In the genomic region with DNA sequence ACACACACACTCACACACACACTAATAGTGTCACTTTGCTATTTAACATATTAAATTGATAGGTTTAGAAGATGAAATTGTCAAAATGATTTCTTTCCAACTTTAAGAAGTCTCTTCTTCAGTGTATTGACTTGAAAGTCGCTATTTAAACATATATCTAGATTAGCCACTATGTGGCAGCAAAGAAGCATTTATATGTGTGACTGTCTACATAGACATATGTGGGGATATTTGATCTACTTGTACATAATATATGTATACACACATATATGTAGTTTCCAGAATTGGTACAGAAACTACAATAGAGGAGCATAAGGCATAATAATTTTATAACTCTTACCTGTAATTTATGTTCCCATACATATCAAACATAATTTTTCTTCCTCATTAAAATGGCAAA, we compare ENCODE assay signal across 12 mouse cellular contexts. TPM values are rescaled to one million over a fixed set of nuclear protein-coding genes. Genes with fewer than 3 reads are reported as not detected.
DNase-seq lines count a peak whose midpoint lies in the region; ATAC-seq and TF ChIP-seq lines count a peak whose summit lies in the region.
"Had no signal": no experiment of that assay in that cellular context is flagged by ENCODE, and none has a peak within 500 bp of the region (broad histone marks: within the 10 kb centered on the region; RNA-seq: fewer than 3 reads in every experiment).

No protein-coding gene starts in this region.

- no peaks in the 10 kb centered on the region for H3K9me3 ChIP-seq in forebrain, embryonic 14.5 days (replicated peaks; ENCODE audit: control insufficient read depth, low read length)
- no peaks in the 10 kb centered on the region for H3K9me3 ChIP-seq in forebrain, embryonic 11.5 days (ENCODE audit: control insufficient read depth, low read length)
- H3K9me3 ChIP-seq in lung, embryonic 14.5 days (ENCODE audit: low read depth, low read length), result no peaks in the 10 kb centered on the region
- no peaks in the 10 kb centered on the region for H3K9me3 ChIP-seq in hindbrain, postnatal 0 days (ENCODE audit: low read length)
- H3K9me3 ChIP-seq: liver, embryonic 15.5 days had no signal

- 7% methylated on average over 1 of the region's 1 CpGs for WGBS in forebrain, embryonic 14.5 days
- 9% methylated on average over 1 of the region's 1 CpGs for WGBS in forebrain, embryonic 11.5 days
- WGBS in lung, embryonic 14.5 days, result 12% methylated on average over 1 of the region's 1 CpGs
- WGBS in hindbrain, postnatal 0 days, result 12% methylated on average over 1 of the region's 1 CpGs

- no peaks in the 10 kb centered on the region for H3K4me1 ChIP-seq in forebrain, embryonic 14.5 days (ENCODE audit: control insufficient read depth, insufficient read depth, low read length)
- H3K4me1 ChIP-seq in forebrain, embryonic 11.5 days (replicated peaks; ENCODE audit: control insufficient read depth, insufficient read depth, low read length), result no peaks in the 10 kb centered on the region
- H3K4me1 ChIP-seq in lung, embryonic 14.5 days (ENCODE audit: insufficient read depth), result no peaks in the 10 kb centered on the region
- no peaks in the 10 kb centered on the region for H3K4me1 ChIP-seq in hindbrain, postnatal 0 days (ENCODE audit: insufficient read depth, low read length)
- H3K4me1 ChIP-seq: liver, embryonic 15.5 days had no signal

- H3K27me3 ChIP-seq in forebrain, embryonic 14.5 days (replicated peaks; ENCODE audit: control insufficient read depth, insufficient read depth, low read length), result no peaks in the 10 kb centered on the region
- no peaks in the 10 kb centered on the region for H3K27me3 ChIP-seq in forebrain, embryonic 11.5 days (ENCODE audit: control insufficient read depth, insufficient read depth, low read length)
- no peaks in the 10 kb centered on the region for H3K27me3 ChIP-seq in lung, embryonic 14.5 days (ENCODE audit: insufficient read depth, low read length)
- H3K27me3 ChIP-seq in hindbrain, postnatal 0 days (ENCODE audit: insufficient read depth, low read length), result no peaks in the 10 kb centered on the region
- H3K27me3 ChIP-seq: liver, embryonic 15.5 days had no signal

- H3K4me3 ChIP-seq in forebrain, embryonic 14.5 days (ENCODE audit: low read depth, low read length), result no peak overlapping the region
- no peak overlapping the region for H3K4me3 ChIP-seq in forebrain, embryonic 11.5 days (ENCODE audit: low read depth, low read length)
- no peak overlapping the region for H3K4me3 ChIP-seq in lung, embryonic 14.5 days (ENCODE audit: low read depth, low read length)
- H3K4me3 ChIP-seq in hindbrain, postnatal 0 days (ENCODE audit: low read length), result no peak overlapping the region
- H3K4me3 ChIP-seq: liver, embryonic 15.5 days had no signal

- H3K27ac ChIP-seq in forebrain, embryonic 14.5 days (ENCODE audit: low read depth, low read length), result no peak overlapping the region
- no peak overlapping the region for H3K27ac ChIP-seq in forebrain, embryonic 11.5 days (ENCODE audit: low read depth, low read length)
- H3K27ac ChIP-seq in lung, embryonic 14.5 days (ENCODE audit: low read depth), result no peak overlapping the region
- no peak overlapping the region for H3K27ac ChIP-seq in hindbrain, postnatal 0 days
- H3K27ac ChIP-seq: liver, embryonic 15.5 days had no signal

- ATAC-seq in forebrain, embryonic 14.5 days, result peak; percentile 71
- no peak for ATAC-seq in forebrain, embryonic 11.5 days (replicated peaks; ENCODE audit: low FRiP score)
- ATAC-seq in lung, embryonic 14.5 days (ENCODE audit: insufficient read depth), result peak; percentile 62; the same call in 1 of the 2 replicates
- ATAC-seq in hindbrain, postnatal 0 days, result peak; percentile 64; the same call in 1 of the 2 replicates

- H3K36me3 ChIP-seq in forebrain, embryonic 14.5 days (ENCODE audit: control insufficient read depth, insufficient read depth, low read length), result no peaks in the 10 kb centered on the region
- no peaks in the 10 kb centered on the region for H3K36me3 ChIP-seq in forebrain, embryonic 11.5 days (ENCODE audit: control insufficient read depth, insufficient read depth, low read length)
- no peaks in the 10 kb centered on the region for H3K36me3 ChIP-seq in lung, embryonic 14.5 days (ENCODE audit: insufficient read depth)
- H3K36me3 ChIP-seq in hindbrain, postnatal 0 days (ENCODE audit: insufficient read depth, low read length), result no peaks in the 10 kb centered on the region
- H3K36me3 ChIP-seq: liver, embryonic 15.5 days had no signal

- peak; percentile 45 for TF ChIP-seq CTCF in lung, embryonic 14.5 days (IDR thresholded peaks at IDR 0.05; ENCODE audit: low read depth)
- TF ChIP-seq CTCF in hindbrain, postnatal 0 days (IDR thresholded peaks at IDR 0.05; ENCODE audit: low read depth), result peak; percentile 55

- H3K9ac ChIP-seq in forebrain, embryonic 14.5 days (ENCODE audit: low read length), result no peak overlapping the region
- H3K9ac ChIP-seq in forebrain, embryonic 11.5 days (ENCODE audit: low read length), result no peak overlapping the region
- no peak overlapping the region for H3K9ac ChIP-seq in lung, embryonic 14.5 days
- H3K9ac ChIP-seq in hindbrain, postnatal 0 days (replicated peaks; ENCODE audit: low read length), result no peak overlapping the region
- H3K9ac ChIP-seq: liver, embryonic 15.5 days had no signal

- DNase-seq in forebrain, embryonic 14.5 days (ENCODE audit: low spot score), result peak; percentile 72
- no peak for DNase-seq in forebrain, embryonic 11.5 days (ENCODE audit: low spot score)
- peak; percentile 73 for DNase-seq in lung, embryonic 14.5 days
- DNase-seq in lung, adult 18-20 months, result no peak
- DNase-seq in hindbrain, postnatal 0 days (ENCODE audit: low spot score), result peak; percentile 68
- peak; percentile 16 for DNase-seq in telencephalon, adult 2 months (ENCODE audit: low read depth, low spot score)
- no peak for DNase-seq in T-cell, adult 2 months (ENCODE audit: low spot score)
- DNase-seq in urinary bladder, adult 2 months (ENCODE audit: low spot score), result no peak
- DNase-seq: adrenal gland, adult 2 months; gastrocnemius, postnatal 14 days had no signal

- H3K4me2 ChIP-seq in forebrain, embryonic 14.5 days (ENCODE audit: low read length), result no peak overlapping the region
- H3K4me2 ChIP-seq in forebrain, embryonic 11.5 days (ENCODE audit: low read depth, low read length, severe bottlenecking), result no peak overlapping the region
- H3K4me2 ChIP-seq in lung, embryonic 14.5 days, result no peak overlapping the region
- H3K4me2 ChIP-seq in hindbrain, postnatal 0 days (ENCODE audit: low read depth, low read length), result no peak overlapping the region
- H3K4me2 ChIP-seq: liver, embryonic 15.5 days had no signal

RNA-seq across cellular contexts. Expression of a gene that starts 17.9 kb away (rescaled TPM):
- polyA plus RNA-seq in forebrain, embryonic 14.5 days (2014; fragmentation: Nextera tagmentation; extraction: Ambion mirVana), result 5.6 and 8.9 TPM in 2 replicates
- polyA plus RNA-seq in forebrain, embryonic 11.5 days (2014; fragmentation: Nextera tagmentation; extraction: Ambion mirVana), result 3.9 and 7.0 TPM in 2 replicates
- 3.1 and 4.3 TPM in 2 replicates for polyA plus RNA-seq in lung, embryonic 14.5 days (2014; fragmentation: Nextera tagmentation; extraction: Ambion mirVana)
- total RNA-seq in hindbrain, postnatal 0 days (2014; rRNA removed), result 9.8 and 77.8 TPM in 2 replicates
- 8.0 and 9.8 TPM in 2 replicates for polyA plus RNA-seq in hindbrain, postnatal 0 days (2015; fragmentation: Nextera tagmentation; extraction: Ambion mirVana)
- polyA plus RNA-seq in urinary bladder, adult 2 months (2012; rRNA removed), result 3.1 and 3.2 TPM in 2 replicates
- total RNA-seq: hematopoietic stem cell, adult 5-6 weeks had no signal

RNA-seq across cellular contexts. Expression of a gene that starts 48.2 kb away (rescaled TPM):
- polyA plus RNA-seq in forebrain, embryonic 14.5 days (2014; fragmentation: Nextera tagmentation; extraction: Ambion mirVana), result 4.3 TPM in 2 replicates
- polyA plus RNA-seq in forebrain, embryonic 11.5 days (2014; fragmentation: Nextera tagmentation; extraction: Ambion mirVana), result 7.8 and 8.0 TPM in 2 replicates
- polyA plus RNA-seq in lung, embryonic 14.5 days (2014; fragmentation: Nextera tagmentation; extraction: Ambion mirVana), result 5.4 TPM in 2 replicates
- total RNA-seq in hindbrain, postnatal 0 days (2014; rRNA removed), result 18.5 and 23.6 TPM in 2 replicates
- 6.7 and 6.8 TPM in 2 replicates for polyA plus RNA-seq in hindbrain, postnatal 0 days (2015; fragmentation: Nextera tagmentation; extraction: Ambion mirVana)
- polyA plus RNA-seq in urinary bladder, adult 2 months (2012; rRNA removed), result 9.6 and 13.2 TPM in 2 replicates
- total RNA-seq: hematopoietic stem cell, adult 5-6 weeks had no signal

Comparison
In these comparisons a context has a peak if more than half of its experiments do, and no peak if none do; other contexts are left out.
1. DNase-seq: peak in forebrain, embryonic 14.5 days (single experiment), lung, embryonic 14.5 days (single experiment), hindbrain, postnatal 0 days (single experiment) and telencephalon, adult 2 months (single experiment); none in forebrain, embryonic 11.5 days (single experiment), lung, adult 18-20 months (0 of 2), T-cell, adult 2 months (single experiment) and urinary bladder, adult 2 months (single experiment).